Mouse (Mus musculus) neural tube, embryonic 13.5 days (tissue): Measurements from ENCODE around the gene Reep3. TPM values are rescaled to one million over a fixed set of nuclear protein-coding genes. Genes with fewer than 3 reads are reported as not detected.

Experiments used
- ATAC-seq: fragments of 200-750 bp; cut with Nextera tagmentation; 2 replicates; pipeline ENCODE4 v1.8.0; 2017; ENCODE audit warnings: low read depth, mild to moderate bottlenecking, moderate TSS enrichment, moderate library complexity
- H3K27ac ChIP-seq: fragments of 300-500 bp; sonication (generic); replicated peaks from 2 replicates; pipeline ENCODE4 v1.5.1; 2015; ENCODE audit warnings: moderate library complexity, mild to moderate bottlenecking, inconsistent platforms
- H3K27me3 ChIP-seq: fragments of 300-500 bp; sonication (generic); 2 replicates; pipeline ENCODE4 v1.6.1; 2015; ENCODE audit warnings: mild to moderate bottlenecking, inconsistent platforms
- H3K36me3 ChIP-seq: fragments of 300-500 bp; sonication (generic); 2 replicates; pipeline ENCODE4 v1.6.1; 2015; ENCODE audit warnings: mild to moderate bottlenecking, inconsistent platforms
- H3K4me1 ChIP-seq: fragments of 300-500 bp; sonication (generic); replicated peaks from 2 replicates; pipeline ENCODE4 v1.6.1; 2015; ENCODE audit warnings: inconsistent platforms
- H3K4me2 ChIP-seq: fragments of 300-500 bp; sonication (generic); 2 replicates; pipeline ENCODE4 v1.6.1; 2015; ENCODE audit warnings: inconsistent platforms, mild to moderate bottlenecking, moderate library complexity
- H3K4me3 ChIP-seq: fragments of 300-500 bp; sonication (generic); 2 replicates; pipeline ENCODE4 v1.5.1; 2015; ENCODE audit warnings: mild to moderate bottlenecking, inconsistent platforms
- H3K9ac ChIP-seq: fragments of 300-500 bp; sonication (generic); 2 replicates; pipeline ENCODE4 v1.6.1; 2015; ENCODE audit warnings: moderate library complexity, mild to moderate bottlenecking, inconsistent platforms
- H3K9me3 ChIP-seq: fragments of 300-500 bp; sonication (generic); 2 replicates; pipeline ENCODE4 v1.6.1; 2016; ENCODE audit warnings: inconsistent platforms
- WGBS: fragments of 180-500 bp; shearing (Covaris S2); methylation state at CpG from one replicate; pipeline ENCODE4 v1.1.7; 2015; 5-methylcytosine and 5-hydroxymethylcytosine counted together
- polyA plus RNA-seq: library from polyadenylated mRNA; unstranded; fragments of >200 nt; fragmentation: Nextera tagmentation; extraction: Ambion mirVana; gene quantifications from 2 replicates; pipeline ENCODE4 v1.2.1, GENCODE M21; 2015

Gene Reep3
- polyA plus RNA-seq, 1 experiment from 2014 or later, result 54.6 TPM

DNA sequence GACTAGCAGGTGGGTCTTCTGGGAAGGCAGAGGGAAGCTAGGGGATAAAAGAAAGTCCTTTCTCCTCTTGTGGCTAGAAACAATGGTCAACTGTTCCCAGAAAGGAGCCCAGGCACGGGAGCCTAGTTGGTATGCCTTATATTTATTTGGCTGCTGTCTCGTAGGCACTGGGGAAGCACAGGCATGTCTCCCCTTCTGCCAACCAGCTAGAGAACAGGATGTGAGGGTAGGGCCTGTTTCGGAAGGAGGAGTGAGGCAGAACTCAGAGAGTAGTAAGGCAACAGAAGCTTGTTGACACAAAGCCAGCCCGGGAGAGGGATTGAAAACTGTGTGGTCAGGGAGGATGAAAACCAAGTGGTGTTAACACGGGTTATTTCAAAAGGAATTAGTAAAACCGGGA lies 101.6 kb downstream of the Reep3 start:
- WGBS, result 46% methylated on average over 6 of the region's 6 CpGs
- Histone ChIP-seq H3K27ac (peak overlapping the region; percentile 70), H3K9ac (no peak overlapping the region)

GRCm38 (mm10) chr10:66994469-66994868 lies 102.3 kb downstream of the Reep3 start:
- no peak overlapping the region for H3K9ac ChIP-seq
- H3K4me1 ChIP-seq, result peaks cover 17% of the 10 kb centered on the region
- 67% methylated on average over 5 of the region's 5 CpGs for WGBS
- no peaks in the 10 kb centered on the region for H3K36me3 ChIP-seq
- peak overlapping the region; percentile 70 for H3K27ac ChIP-seq
- peak; percentile 59; the same call in 1 of the 2 replicates for ATAC-seq
- no peaks in the 10 kb centered on the region for H3K9me3 ChIP-seq
- H3K4me3 ChIP-seq, result no peak overlapping the region
- H3K4me2 ChIP-seq, result no peak overlapping the region
- H3K27me3 ChIP-seq, result no peaks in the 10 kb centered on the region

More for the DNA sequence above, 101.6 kb downstream of the Reep3 start:
- H3K4me1 ChIP-seq, result peaks cover 17% of the 10 kb centered on the region
- no peak overlapping the region for H3K4me2 ChIP-seq
- H3K27me3 ChIP-seq, result no peaks in the 10 kb centered on the region
- H3K4me3 ChIP-seq, result no peak overlapping the region
- H3K36me3 ChIP-seq, result no peaks in the 10 kb centered on the region
- no peaks in the 10 kb centered on the region for H3K9me3 ChIP-seq
- no peak for ATAC-seq

- Histone ChIP-seq H3K9ac (no peak overlapping the region), H3K4me1 (peaks cover 17% of the 10 kb centered on the region), H3K4me3 (no peak overlapping the region), H3K27ac (no peak overlapping the region), H3K27me3 (no peaks in the 10 kb centered on the region), H3K9me3 (0 out of 2 replicates have a peak, but pooled peaks cover 4% of the 10 kb centered on the region), H3K4me2 (no peak overlapping the region), H3K36me3 (no peaks in the 10 kb centered on the region)
- WGBS, result 65% methylated on average over 5 of the region's 5 CpGs
- no peak for ATAC-seq
Measured at GRCm38 (mm10) chr10:66992591-66992990, 104.2 kb downstream of the Reep3 start.

DNA sequence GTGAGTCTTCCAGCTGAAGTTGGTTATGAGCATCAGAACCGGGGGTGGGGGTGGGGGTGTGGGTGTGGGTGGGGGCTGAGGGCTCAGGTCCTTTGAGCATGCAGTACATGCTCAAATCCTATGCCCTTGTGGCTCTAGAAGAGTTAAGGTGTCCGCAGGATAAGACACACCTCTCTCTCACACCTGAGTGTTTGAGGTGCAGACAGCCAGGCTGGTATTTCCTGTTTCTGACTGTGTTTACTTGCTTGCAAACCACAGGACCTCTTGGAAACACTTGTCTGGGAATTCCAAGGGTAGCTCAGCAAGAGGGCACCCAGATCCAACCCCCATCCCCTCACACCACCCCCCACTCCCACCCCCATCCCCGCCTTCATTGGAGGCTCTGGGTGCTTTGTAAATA lies 106.2 kb downstream of the Reep3 start:
- H3K36me3 ChIP-seq, result no peaks in the 10 kb centered on the region

GRCm38 (mm10) chr10:66983043-66983442 lies 113.7 kb downstream of the Reep3 start:
- H3K9me3 ChIP-seq, result no peaks in the 10 kb centered on the region
- no peaks in the 10 kb centered on the region for H3K27me3 ChIP-seq
- no peak overlapping the region for H3K27ac ChIP-seq
- H3K36me3 ChIP-seq, result no peaks in the 10 kb centered on the region
- H3K4me1 ChIP-seq, result no peaks in the 10 kb centered on the region
- 93% methylated on average over 5 of the region's 5 CpGs for WGBS
- H3K4me2 ChIP-seq, result no peak overlapping the region
- H3K4me3 ChIP-seq, result no peak overlapping the region
- H3K9ac ChIP-seq, result no peak overlapping the region
- ATAC-seq, result no peak

More for the DNA sequence above, 106.2 kb downstream of the Reep3 start:
- WGBS, result 82% methylated on average over 3 of the region's 3 CpGs
- Histone ChIP-seq H3K9me3 (0 out of 2 replicates have a peak, but pooled peaks cover 4% of the 10 kb centered on the region), H3K27ac (no peak overlapping the region), H3K4me3 (no peak overlapping the region), H3K27me3 (no peaks in the 10 kb centered on the region), H3K4me2 (no peak overlapping the region), H3K9ac (no peak overlapping the region), H3K4me1 (peaks cover 16% of the 10 kb centered on the region)
- ATAC-seq, result no peak

- H3K4me2 ChIP-seq, result no peak overlapping the region
- no peak overlapping the region for H3K27ac ChIP-seq
- ATAC-seq, result no peak
- H3K9ac ChIP-seq, result no peak overlapping the region
- H3K9me3 ChIP-seq, result no peaks in the 10 kb centered on the region
- H3K27me3 ChIP-seq, result no peaks in the 10 kb centered on the region
- no peaks in the 10 kb centered on the region for H3K36me3 ChIP-seq
- H3K4me3 ChIP-seq, result no peak overlapping the region
- 78% methylated on average over 2 of the region's 2 CpGs for WGBS
- no peaks in the 10 kb centered on the region for H3K4me1 ChIP-seq
Measured at GRCm38 (mm10) chr10:66978215-66978614, 118.5 kb downstream of the Reep3 start.

DNA sequence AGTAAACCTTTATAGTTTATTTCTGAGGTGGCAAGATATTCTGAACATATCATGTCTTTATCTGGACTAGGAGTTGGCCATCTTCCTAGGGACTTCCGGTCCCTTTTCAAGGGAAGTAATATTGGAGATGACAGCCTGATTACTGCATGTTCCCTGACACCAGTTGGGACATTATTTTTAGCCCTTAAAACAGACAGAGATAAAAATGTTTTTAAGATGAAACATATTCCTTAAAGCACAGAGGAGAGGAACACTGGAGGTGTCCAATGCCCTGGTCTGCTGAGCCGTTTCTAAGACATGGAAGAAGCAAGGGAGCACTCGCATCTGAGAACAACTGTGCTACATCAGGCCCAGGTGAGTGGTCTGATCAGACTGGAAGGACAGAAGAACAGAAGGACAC lies 119.7 kb downstream of the Reep3 start:
- Histone ChIP-seq H3K36me3 (no peaks in the 10 kb centered on the region), H3K4me1 (no peaks in the 10 kb centered on the region), H3K9ac (no peak overlapping the region), H3K4me3 (no peak overlapping the region), H3K27ac (no peak overlapping the region), H3K4me2 (no peak overlapping the region), H3K9me3 (no peaks in the 10 kb centered on the region), H3K27me3 (no peaks in the 10 kb centered on the region)
- WGBS, result 94% methylated on average over 3 of the region's 3 CpGs
- no peak for ATAC-seq

GRCm38 (mm10) chr10:66975451-66975850 lies 121.3 kb downstream of the Reep3 start:
- Histone ChIP-seq H3K4me3 (no peak overlapping the region), H3K9me3 (no peaks in the 10 kb centered on the region), H3K4me1 (no peaks in the 10 kb centered on the region), H3K4me2 (no peak overlapping the region), H3K27ac (no peak overlapping the region), H3K27me3 (no peaks in the 10 kb centered on the region), H3K9ac (no peak overlapping the region), H3K36me3 (no peaks in the 10 kb centered on the region)
- no peak for ATAC-seq
- WGBS, result 87% methylated on average over 1 of the region's 1 CpGs

- Histone ChIP-seq H3K4me2 (no peak overlapping the region), H3K4me1 (no peaks in the 10 kb centered on the region), H3K9ac (no peak overlapping the region), H3K36me3 (no peaks in the 10 kb centered on the region), H3K27ac (no peak overlapping the region), H3K27me3 (no peaks in the 10 kb centered on the region), H3K4me3 (no peak overlapping the region), H3K9me3 (no peaks in the 10 kb centered on the region)
- no peak for ATAC-seq
- WGBS, result 76% methylated on average over 4 of the region's 4 CpGs
Measured at GRCm38 (mm10) chr10:66974417-66974816, 122.3 kb downstream of the Reep3 start.

- Histone ChIP-seq H3K9ac (no peak overlapping the region), H3K36me3 (no peaks in the 10 kb centered on the region), H3K4me3 (no peak overlapping the region), H3K27me3 (no peaks in the 10 kb centered on the region), H3K4me2 (no peak overlapping the region), H3K9me3 (no peaks in the 10 kb centered on the region), H3K4me1 (no peaks in the 10 kb centered on the region), H3K27ac (no peak overlapping the region)
- no peak for ATAC-seq
- 89% methylated on average over 6 of the region's 6 CpGs for WGBS
Measured at GRCm38 (mm10) chr10:66973866-66974265, 122.9 kb downstream of the Reep3 start.

DNA sequence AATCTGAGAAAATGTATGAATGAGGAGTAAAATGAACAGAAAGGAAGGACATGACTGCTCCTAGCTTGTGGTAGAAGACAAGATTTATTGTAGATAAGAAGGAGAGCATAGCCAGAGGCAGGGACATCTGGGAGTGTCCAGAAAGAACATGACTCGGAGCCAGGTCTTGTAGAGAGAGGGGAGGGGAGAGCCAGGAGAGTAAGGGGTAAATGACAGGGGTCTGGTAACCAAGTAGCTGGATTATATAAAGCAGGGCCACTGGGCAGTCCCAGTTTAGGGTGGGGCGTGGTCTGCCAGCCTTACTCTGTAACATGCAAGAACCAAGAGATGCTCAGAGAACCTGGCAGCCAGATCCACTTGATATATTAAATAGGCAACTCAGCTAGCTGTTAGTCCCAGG lies 123.5 kb downstream of the Reep3 start:
- 63% methylated on average over 2 of the region's 2 CpGs for WGBS
- no peaks in the 10 kb centered on the region for H3K27me3 ChIP-seq
- no peak overlapping the region for H3K4me3 ChIP-seq
- H3K27ac ChIP-seq, result no peak overlapping the region
- no peak for ATAC-seq
- H3K4me2 ChIP-seq, result no peak overlapping the region
- H3K36me3 ChIP-seq, result no peaks in the 10 kb centered on the region
- no peaks in the 10 kb centered on the region for H3K4me1 ChIP-seq
- H3K9me3 ChIP-seq, result no peaks in the 10 kb centered on the region
- H3K9ac ChIP-seq, result no peak overlapping the region

DNA sequence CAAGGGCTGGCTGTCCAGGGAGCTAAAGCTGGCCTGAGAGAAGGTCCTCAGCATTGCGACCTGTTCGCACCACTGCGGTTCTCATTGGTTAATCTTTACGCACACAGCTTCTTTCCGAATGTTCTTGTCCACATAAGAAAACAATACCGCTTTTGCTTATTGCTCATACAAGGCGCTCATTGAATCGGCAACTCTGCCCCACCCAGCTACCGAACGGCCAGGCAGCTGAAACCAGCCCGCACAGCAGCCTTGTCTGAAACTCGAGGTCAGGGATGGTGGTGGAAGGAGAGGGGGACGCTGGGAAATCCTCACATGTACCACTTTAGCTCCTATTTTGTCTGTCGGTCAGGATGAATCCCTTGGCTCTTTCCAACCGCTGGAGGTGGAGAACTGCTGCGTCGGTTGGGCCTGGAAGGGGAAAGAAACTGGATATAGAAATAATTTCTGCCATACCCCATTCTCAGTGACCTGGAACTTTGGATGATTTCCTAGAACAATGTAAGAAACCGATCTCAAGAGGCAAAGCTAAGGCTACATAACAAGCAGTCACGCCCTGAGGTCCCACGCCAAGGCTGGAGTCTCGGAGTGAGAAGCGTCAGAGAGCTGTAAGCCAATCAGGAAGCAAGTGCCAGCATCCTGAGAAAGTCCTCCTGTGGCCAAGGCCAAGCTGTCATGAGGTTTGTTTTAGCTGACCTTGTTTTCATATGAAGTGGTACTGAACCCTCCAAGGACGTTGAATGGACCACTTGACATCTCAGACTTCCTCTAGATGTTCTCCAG lies 126.2 kb downstream of the Reep3 start:
- H3K27me3 ChIP-seq, result no peaks in the 10 kb centered on the region
- WGBS, result 90% methylated on average over 23 of the region's 23 CpGs
- H3K27ac ChIP-seq, result no peak overlapping the region
- H3K4me3 ChIP-seq, result no peak overlapping the region
- 0 out of 2 replicates have a peak, but pooled peaks cover 3% of the 10 kb centered on the region for H3K4me1 ChIP-seq
- no peaks in the 10 kb centered on the region for H3K9me3 ChIP-seq
- H3K36me3 ChIP-seq, result no peaks in the 10 kb centered on the region
- ATAC-seq, result no peak
- H3K9ac ChIP-seq, result no peak overlapping the region
- no peak overlapping the region for H3K4me2 ChIP-seq

DNA sequence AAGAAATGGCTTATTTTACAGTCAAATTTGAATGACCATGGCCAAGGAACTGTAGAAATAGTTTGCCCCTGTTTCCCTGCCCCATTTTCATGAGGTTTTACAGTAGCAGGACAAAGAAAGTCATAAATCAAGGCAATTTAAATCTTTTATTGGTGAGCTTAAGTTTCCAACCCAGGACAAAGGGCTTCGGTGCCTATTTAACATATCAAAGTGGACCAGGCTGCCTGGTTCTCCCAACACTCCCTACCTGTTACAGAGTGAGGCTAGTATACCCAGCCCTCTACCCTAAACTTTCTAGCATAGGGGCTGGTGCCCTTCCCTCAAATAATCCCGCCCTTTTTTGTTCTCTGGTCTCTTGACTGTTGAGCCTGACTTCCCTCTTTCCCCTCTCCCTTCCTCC lies 127.2 kb downstream of the Reep3 start:
- H3K9ac ChIP-seq, result no peak overlapping the region
- H3K4me2 ChIP-seq, result no peak overlapping the region
- no peak overlapping the region for H3K27ac ChIP-seq
- 0 out of 2 replicates have a peak, but pooled peaks cover 3% of the 10 kb centered on the region for H3K4me1 ChIP-seq
- H3K9me3 ChIP-seq, result no peaks in the 10 kb centered on the region
- no peaks in the 10 kb centered on the region for H3K27me3 ChIP-seq
- no peak for ATAC-seq
- H3K4me3 ChIP-seq, result no peak overlapping the region
- WGBS, result 14% methylated on average over 2 of the region's 2 CpGs
- H3K36me3 ChIP-seq, result no peaks in the 10 kb centered on the region
